Mouse (Mus musculus): ENCODE data around the gene Taok1. TPM values are rescaled to one million over a fixed set of nuclear protein-coding genes. Genes with fewer than 3 reads are reported as not detected.
A peak's percentile ranks its signal among the peaks of the same experiment; 100 is the strongest.

The Taok1 gene
- total RNA-seq, 1 experiment: 60.8 TPM

DNA sequence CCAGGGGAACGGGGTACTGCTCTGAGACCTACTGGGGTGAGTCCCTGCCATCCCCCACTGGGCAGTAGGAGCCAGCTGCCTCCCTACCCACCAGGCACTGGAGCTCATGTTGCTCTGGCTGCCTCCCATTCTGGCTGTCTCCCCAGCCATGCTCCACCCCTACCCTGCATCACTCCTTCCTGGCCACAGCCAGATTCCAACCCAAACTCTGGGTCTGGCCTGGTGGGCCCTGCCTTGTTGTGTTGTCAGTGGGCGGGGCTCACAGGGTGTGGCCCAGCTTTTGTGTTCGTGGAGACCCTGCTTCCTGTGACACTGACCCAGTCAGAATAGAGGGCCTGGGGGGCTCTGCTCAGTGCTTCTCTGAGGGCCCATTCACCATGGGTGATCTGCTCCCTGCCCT lies 104.1 kb downstream of the Taok1 start:
- Histone ChIP-seq H3K27ac (ENCODE audit: insufficient read depth, low read depth, low read length, poor library complexity, severe bottlenecking) (peak overlapping the region; percentile 33; the same call in 1 of the 2 replicates), H3K4me1 (ENCODE audit: control insufficient read depth in 2 of 2, insufficient read depth in 2 of 2, low read length in 2 of 2, poor library complexity in 1 of 2) (peaks cover under 1 to 45% of the 10 kb centered on the region in 2 experiments; a peak in 3 of 4 replicates), H3K4me3 (ENCODE audit: insufficient read depth in 1 of 2, low read depth in 1 of 2, low read length in 2 of 2, poor library complexity in 1 of 2, severe bottlenecking in 1 of 2) (no peak overlapping the region), H3K9ac (ENCODE audit: insufficient read depth, low read depth, low read length, poor library complexity, severe bottlenecking) (no peak overlapping the region), H3K9me3 (ENCODE audit: control insufficient read depth, insufficient read depth, low read depth, low read length) (no peaks in the 10 kb centered on the region), H3K36me3 (ENCODE audit: control insufficient read depth, insufficient read depth, low read length, poor library complexity, severe bottlenecking) (peaks cover 71% of the 10 kb centered on the region)
- no peak for TF ChIP-seq ZNF384 (IDR thresholded peaks at IDR 0.05; ENCODE audit: low read depth, low read length)
- DNase-seq (ENCODE audit: low read depth, low spot score): no peak
- in situ Hi-C loops (cut with MboI; ENCODE audit: low sequenced_read_pairs in 2 of 2, unreplicated experiment in 2 of 2): no loop called here

DNA sequence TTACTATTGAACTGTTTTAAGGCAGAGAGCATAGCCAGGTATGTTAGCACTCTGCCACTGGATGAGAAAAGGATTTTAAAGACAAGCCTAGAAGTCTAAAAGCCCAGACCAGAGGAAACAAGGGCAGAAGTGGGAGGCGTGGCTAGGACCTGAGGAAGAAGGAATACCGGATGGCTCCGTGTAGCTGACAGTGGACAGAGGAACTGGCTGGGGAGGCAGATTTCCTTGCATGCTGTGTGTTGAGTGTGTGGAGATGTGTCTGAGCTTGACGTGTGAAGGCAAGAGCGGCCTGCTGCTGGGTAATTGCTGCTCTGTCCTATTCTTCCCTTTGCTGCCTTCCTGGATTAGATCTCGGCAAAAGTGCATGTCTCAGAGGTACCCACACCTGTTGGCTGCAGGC lies 105.1 kb downstream of the Taok1 start:
- Histone ChIP-seq H3K9ac (ENCODE audit: insufficient read depth, low read depth, low read length, poor library complexity, severe bottlenecking) (no peak overlapping the region), H3K36me3 (ENCODE audit: control insufficient read depth, insufficient read depth, low read length, poor library complexity, severe bottlenecking) (peaks cover 71% of the 10 kb centered on the region), H3K4me3 (ENCODE audit: insufficient read depth in 1 of 2, low read depth in 1 of 2, low read length in 2 of 2, poor library complexity in 1 of 2, severe bottlenecking in 1 of 2) (no peak overlapping the region), H3K4me1 (ENCODE audit: control insufficient read depth in 2 of 2, insufficient read depth in 2 of 2, low read length in 2 of 2, poor library complexity in 1 of 2) (peaks cover 3 to 45% of the 10 kb centered on the region in 2 experiments; a peak in 3 of 4 replicates), H3K9me3 (ENCODE audit: control insufficient read depth, insufficient read depth, low read depth, low read length) (no peaks in the 10 kb centered on the region), H3K27ac (ENCODE audit: insufficient read depth, low read depth, low read length, poor library complexity, severe bottlenecking) (no peak overlapping the region)
- in situ Hi-C loops (cut with MboI; ENCODE audit: low sequenced_read_pairs in 2 of 2, unreplicated experiment in 2 of 2): no loop called here
- TF ChIP-seq ZNF384 (IDR thresholded peaks at IDR 0.05; ENCODE audit: low read depth, low read length) (no peak), MAFK (IDR thresholded peaks at IDR 0.05; ENCODE audit: insufficient read depth, low read depth, low read length) (no peak), HCFC1 (IDR thresholded peaks at IDR 0.05; ENCODE audit: borderline replicate concordance, insufficient read depth, low read length) (no peak), ZC3H11A (IDR thresholded peaks at IDR 0.05; ENCODE audit: borderline replicate concordance, low read depth, low read length) (no peak), CHD2 (IDR thresholded peaks at IDR 0.05; ENCODE audit: low read depth, low read length) (no peak)
- DNase-seq (ENCODE audit: low read depth, low spot score): no peak

DNA sequence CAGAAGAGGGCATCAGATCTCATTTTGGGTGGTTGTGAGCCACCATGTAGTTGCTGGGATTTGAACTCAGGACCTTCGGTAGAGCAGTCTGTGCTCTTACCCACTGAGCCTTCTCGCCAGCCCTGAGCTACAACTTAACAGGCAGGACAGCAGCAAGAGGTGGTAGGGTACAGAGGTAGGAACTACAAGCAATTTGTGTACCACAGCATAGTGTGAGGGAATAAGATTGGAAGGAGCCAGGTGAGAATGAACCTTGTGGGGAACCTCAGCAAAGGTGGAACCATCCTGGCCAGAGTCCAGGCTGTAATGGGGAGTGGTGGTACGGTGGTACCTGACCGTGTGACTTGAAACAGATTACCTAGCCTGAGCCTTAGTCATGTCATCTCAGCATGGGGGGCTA lies 105.6 kb downstream of the Taok1 start:
- no peak for DNase-seq (ENCODE audit: low read depth, low spot score)
- no peak overlapping the region for H3K4me3 ChIP-seq (ENCODE audit: insufficient read depth in 1 of 2, low read depth in 1 of 2, low read length in 2 of 2, poor library complexity in 1 of 2, severe bottlenecking in 1 of 2)
- no peak overlapping the region for H3K9ac ChIP-seq (ENCODE audit: insufficient read depth, low read depth, low read length, poor library complexity, severe bottlenecking)
- H3K4me1 ChIP-seq (ENCODE audit: control insufficient read depth in 2 of 2, insufficient read depth in 2 of 2, low read length in 2 of 2, poor library complexity in 1 of 2): peaks cover 5 to 48% of the 10 kb centered on the region in 2 experiments; a peak in 3 of 4 replicates
- H3K27ac ChIP-seq (ENCODE audit: insufficient read depth, low read depth, low read length, poor library complexity, severe bottlenecking): no peak overlapping the region
- no peaks in the 10 kb centered on the region for H3K9me3 ChIP-seq (ENCODE audit: control insufficient read depth, insufficient read depth, low read depth, low read length)
- in situ Hi-C loops (cut with MboI; ENCODE audit: low sequenced_read_pairs in 2 of 2, unreplicated experiment in 2 of 2): no loop called here
- no peak for TF ChIP-seq ZC3H11A (IDR thresholded peaks at IDR 0.05; ENCODE audit: borderline replicate concordance, low read depth, low read length)
- TF ChIP-seq HCFC1 (IDR thresholded peaks at IDR 0.05; ENCODE audit: borderline replicate concordance, insufficient read depth, low read length): no peak
- no peak for TF ChIP-seq MAFK (IDR thresholded peaks at IDR 0.05; ENCODE audit: insufficient read depth, low read depth, low read length)
- TF ChIP-seq ZNF384 (IDR thresholded peaks at IDR 0.05; ENCODE audit: low read depth, low read length): no peak
- no peak for TF ChIP-seq CHD2 (IDR thresholded peaks at IDR 0.05; ENCODE audit: low read depth, low read length)
- H3K36me3 ChIP-seq (ENCODE audit: control insufficient read depth, insufficient read depth, low read length, poor library complexity, severe bottlenecking): peaks cover 69% of the 10 kb centered on the region

DNA sequence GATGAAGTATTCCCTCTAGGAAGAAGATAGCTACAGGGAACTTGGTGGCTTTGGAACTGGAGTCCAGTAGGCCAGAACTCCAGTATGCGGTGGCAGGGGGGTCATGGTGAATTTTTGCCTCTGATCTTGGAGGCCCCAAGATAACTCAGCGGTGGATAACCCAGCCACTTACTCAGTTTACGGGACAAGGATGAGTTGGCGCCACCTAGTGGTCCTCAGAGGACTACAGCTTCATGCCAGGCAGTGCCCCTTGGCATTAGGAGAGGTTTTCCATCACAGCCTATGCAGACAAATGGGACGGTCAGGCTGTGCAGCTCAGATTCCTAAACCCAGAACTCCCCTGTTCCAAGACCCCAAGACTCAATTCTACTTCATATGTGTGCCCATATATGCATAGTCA lies 106.2 kb downstream of the Taok1 start:
- DNase-seq (ENCODE audit: low read depth, low spot score): no peak
- TF ChIP-seq ZC3H11A (IDR thresholded peaks at IDR 0.05; ENCODE audit: borderline replicate concordance, low read depth, low read length) (no peak), CHD2 (IDR thresholded peaks at IDR 0.05; ENCODE audit: low read depth, low read length) (no peak), MAFK (IDR thresholded peaks at IDR 0.05; ENCODE audit: insufficient read depth, low read depth, low read length) (no peak), HCFC1 (IDR thresholded peaks at IDR 0.05; ENCODE audit: borderline replicate concordance, insufficient read depth, low read length) (no peak), ZNF384 (IDR thresholded peaks at IDR 0.05; ENCODE audit: low read depth, low read length) (no peak)
- H3K9me3 ChIP-seq (ENCODE audit: control insufficient read depth, insufficient read depth, low read depth, low read length): no peaks in the 10 kb centered on the region
- in situ Hi-C loops (cut with MboI; ENCODE audit: low sequenced_read_pairs in 2 of 2, unreplicated experiment in 2 of 2): no loop called here
- no peak overlapping the region for H3K9ac ChIP-seq (ENCODE audit: insufficient read depth, low read depth, low read length, poor library complexity, severe bottlenecking)
- H3K36me3 ChIP-seq (ENCODE audit: control insufficient read depth, insufficient read depth, low read length, poor library complexity, severe bottlenecking): peaks cover 63% of the 10 kb centered on the region
- H3K4me1 ChIP-seq (ENCODE audit: control insufficient read depth in 2 of 2, insufficient read depth in 2 of 2, low read length in 2 of 2, poor library complexity in 1 of 2): peaks cover 5 to 44% of the 10 kb centered on the region in 2 experiments; a peak in 3 of 4 replicates
- no peak overlapping the region for H3K4me3 ChIP-seq (ENCODE audit: insufficient read depth in 1 of 2, low read depth in 1 of 2, low read length in 2 of 2, poor library complexity in 1 of 2, severe bottlenecking in 1 of 2)
- H3K27ac ChIP-seq (ENCODE audit: insufficient read depth, low read depth, low read length, poor library complexity, severe bottlenecking): peak overlapping the region; percentile 32; the same call in 1 of the 2 replicates

Measured in ES-E14 (cell line).